In the genomic region with DNA sequence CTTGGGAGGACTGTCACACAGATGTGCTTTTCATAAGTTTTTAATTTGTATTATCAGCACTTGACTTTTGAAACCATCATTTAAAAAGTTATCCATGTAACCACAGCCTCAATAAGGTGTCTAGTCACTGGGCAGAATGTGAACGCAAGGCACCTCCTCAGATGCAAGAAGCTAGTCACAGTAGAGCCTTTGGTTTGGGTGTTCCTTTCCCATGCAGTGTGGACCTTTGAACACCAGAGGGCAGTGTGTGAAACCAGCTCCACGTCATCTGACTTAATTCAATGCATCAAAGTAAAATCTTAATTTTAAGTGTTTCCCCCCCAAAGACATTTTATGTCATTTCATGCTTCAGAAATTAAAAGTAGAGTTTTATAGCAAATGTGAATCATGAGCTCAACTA, we compare ENCODE assay signal across 9 mouse cellular contexts.
A peak's percentile ranks its signal among the peaks of the same experiment; 100 is the strongest.
DNase-seq lines count a peak whose midpoint lies in the region; ATAC-seq lines count a peak whose summit lies in the region.
"Had no signal": no experiment of that assay in that cellular context is flagged by ENCODE, and none has a peak within 500 bp of the region (broad histone marks: within the 10 kb centered on the region; RNA-seq: fewer than 3 reads in every experiment).

No protein-coding gene starts in this region.

- H3K4me1 ChIP-seq in heart, embryonic 11.5 days (ENCODE audit: control insufficient read depth, insufficient read depth, low read length) = no peaks in the 10 kb centered on the region
- peaks cover 25% of the 10 kb centered on the region for H3K4me1 ChIP-seq in forebrain, embryonic 13.5 days

- no peak overlapping the region for H3K4me3 ChIP-seq in heart, embryonic 11.5 days (ENCODE audit: low read depth, low read length)
- H3K4me3 ChIP-seq in forebrain, embryonic 13.5 days = no peak overlapping the region
- H3K4me3 ChIP-seq: myocyte had no signal

- no peak overlapping the region for H3K27ac ChIP-seq in heart, embryonic 11.5 days (ENCODE audit: low read depth, low read length)
- H3K27ac ChIP-seq in forebrain, embryonic 13.5 days = no peak overlapping the region

- no peaks in the 10 kb centered on the region for H3K9me3 ChIP-seq in heart, embryonic 11.5 days (replicated peaks; ENCODE audit: control insufficient read depth, low read length)
- H3K9me3 ChIP-seq in forebrain, embryonic 13.5 days (replicated peaks) = no peaks in the 10 kb centered on the region

- WGBS in heart, embryonic 11.5 days (ENCODE audit: insufficient replicate concordance) = 25% methylated on average over 2 of the region's 2 CpGs
- 22% methylated on average over 2 of the region's 2 CpGs for WGBS in forebrain, embryonic 13.5 days

- DNase-seq in heart, adult 8-10 months (ENCODE audit: low spot score) = peak; percentile 77
- DNase-seq in c-Kit-negative CD71-positive TER-119-positive erythroid progenitor cells, embryonic 14.5 days (ENCODE audit: low read depth, low spot score) = peak; percentile 31
- peak; percentile 81 for DNase-seq in induced T-regulatory cell, adult 2 months (ENCODE audit: low read depth)
- peak; percentile 72 for DNase-seq in left cerebral cortex, postnatal 4 days
- DNase-seq in naive thymus-derived CD4-positive, alpha-beta T cell, adult 2 months (ENCODE audit: low read depth) = peak; percentile 82
- peak; percentile 83 for DNase-seq in splenic B cell, adult 2 months (ENCODE audit: low read depth, low spot score)

- H3K27me3 ChIP-seq in heart, embryonic 11.5 days (ENCODE audit: control insufficient read depth, insufficient read depth, low read length) = no peaks in the 10 kb centered on the region
- H3K27me3 ChIP-seq in forebrain, embryonic 13.5 days = no peaks in the 10 kb centered on the region
- H3K27me3 ChIP-seq in splenic B cell, adult 2 months (ENCODE audit: control insufficient read depth, insufficient read depth, low read length, poor library complexity, severe bottlenecking) = no peaks in the 10 kb centered on the region

- H3K9ac ChIP-seq in heart, embryonic 11.5 days (ENCODE audit: low read depth, low read length) = no peak overlapping the region
- H3K9ac ChIP-seq in forebrain, embryonic 13.5 days = no peak overlapping the region

- no peak for ATAC-seq in heart, embryonic 11.5 days (replicated peaks; ENCODE audit: insufficient number of reproducible peaks, low FRiP score, low TSS enrichment)
- ATAC-seq in forebrain, embryonic 13.5 days = peak; percentile 68

- H3K4me2 ChIP-seq in heart, embryonic 11.5 days = no peak overlapping the region
- no peak overlapping the region for H3K4me2 ChIP-seq in forebrain, embryonic 13.5 days

- H3K36me3 ChIP-seq in heart, embryonic 11.5 days (ENCODE audit: control insufficient read depth, insufficient read depth, low read length) = no peaks in the 10 kb centered on the region
- no peaks in the 10 kb centered on the region for H3K36me3 ChIP-seq in forebrain, embryonic 13.5 days (ENCODE audit: poor library complexity, severe bottlenecking)
- H3K36me3 ChIP-seq in splenic B cell, adult 2 months (ENCODE audit: control insufficient read depth, insufficient read depth, low read length, poor library complexity, severe bottlenecking) = no peaks in the 10 kb centered on the region

- intact Hi-C loops in left cerebral cortex, postnatal 4 days (cut with DNase I) = loop anchor here (10.0 kb wide), 1 partner anchor 450 kb away; no protein-coding TSS in a partner anchor

Comparison
In these comparisons a context has a peak if more than half of its experiments do, and no peak if none do; other contexts are left out.
1. DNase-seq: peak in every context shown above with its lines; median percentile 83 in splenic B cell, adult 2 months; 82 in naive thymus-derived CD4-positive, alpha-beta T cell, adult 2 months; 81 in induced T-regulatory cell, adult 2 months; 77 in heart, adult 8-10 months; 72 in left cerebral cortex, postnatal 4 days; 31 in c-Kit-negative CD71-positive TER-119-positive erythroid progenitor cells, embryonic 14.5 days.